Mouse (Mus musculus) neural tube, embryonic 15.5 days (tissue): Measurements from ENCODE around the gene Mmel1. TPM values are rescaled to one million over a fixed set of nuclear protein-coding genes. Genes with fewer than 3 reads are reported as not detected.

Experiments
- ATAC-seq: fragments of 200-750 bp; cut with Nextera tagmentation; 2 replicates; pipeline ENCODE4 v1.8.0; 2017; ENCODE audit warnings: mild to moderate bottlenecking, moderate TSS enrichment, moderate library complexity; ENCODE audit not compliant: low FRiP score
- H3K27ac ChIP-seq: fragments of 300-500 bp; sonication (generic); replicated peaks from 2 replicates; pipeline ENCODE4 v1.5.1; 2015; ENCODE audit warnings: mild to moderate bottlenecking, inconsistent platforms
- H3K27me3 ChIP-seq: fragments of 300-500 bp; sonication (generic); replicated peaks from 2 replicates; pipeline ENCODE4 v1.6.1; 2015; ENCODE audit warnings: inconsistent platforms
- H3K36me3 ChIP-seq: fragments of 300-500 bp; sonication (generic); 2 replicates; pipeline ENCODE4 v1.6.1; 2015; ENCODE audit warnings: inconsistent platforms
- H3K4me1 ChIP-seq: fragments of 300-500 bp; sonication (generic); 2 replicates; pipeline ENCODE4 v1.6.1; 2015; ENCODE audit warnings: inconsistent platforms
- H3K4me2 ChIP-seq: fragments of 300-500 bp; sonication (generic); 2 replicates; pipeline ENCODE4 v1.6.1; 2015; ENCODE audit warnings: inconsistent platforms, mild to moderate bottlenecking, moderate library complexity
- H3K4me3 ChIP-seq: fragments of 300-500 bp; sonication (generic); replicated peaks from 2 replicates; pipeline ENCODE4 v1.5.1; 2015; ENCODE audit warnings: mild to moderate bottlenecking, inconsistent platforms
- H3K9ac ChIP-seq: fragments of 300-500 bp; sonication (generic); replicated peaks from 2 replicates; pipeline ENCODE4 v1.6.1; 2015; ENCODE audit warnings: mild to moderate bottlenecking, inconsistent platforms
- H3K9me3 ChIP-seq: fragments of 300-500 bp; sonication (generic); replicated peaks from 2 replicates; pipeline ENCODE4 v1.6.1; 2016; ENCODE audit warnings: inconsistent platforms
- WGBS: fragments of 180-500 bp; shearing (Covaris S2); methylation state at CpG from one replicate; pipeline ENCODE4 v1.1.7; 2015; ENCODE audit warnings: mixed read lengths; 5-methylcytosine and 5-hydroxymethylcytosine counted together
- polyA plus RNA-seq: library from polyadenylated mRNA; unstranded; fragments of >200 nt; fragmentation: Nextera tagmentation; extraction: Ambion mirVana; gene quantifications from 2 replicates; pipeline ENCODE4 v1.2.1, GENCODE M21; 2015

Gene Mmel1
- polyA plus RNA-seq, 1 experiment from 2014 or later = 0.75 TPM

GRCm38 (mm10) chr4:154911644-154912043, 42.3 kb downstream of the Mmel1 start:
- Histone ChIP-seq H3K9ac (no peak overlapping the region), H3K4me2 (no peak overlapping the region), H3K27ac (no peak overlapping the region), H3K27me3 (no peaks in the 10 kb centered on the region), H3K4me3 (no peak overlapping the region), H3K9me3 (no peaks in the 10 kb centered on the region), H3K36me3 (no peaks in the 10 kb centered on the region), H3K4me1 (peaks cover 12% of the 10 kb centered on the region)
- WGBS = 79% methylated on average over 2 of the region's 2 CpGs
- no peak for ATAC-seq

GRCm38 (mm10) chr4:154913845-154914244, 44.5 kb downstream of the Mmel1 start:
- no peak overlapping the region for H3K4me2 ChIP-seq
- H3K4me1 ChIP-seq = peaks cover 8% of the 10 kb centered on the region
- H3K27ac ChIP-seq = no peak overlapping the region
- H3K9ac ChIP-seq = no peak overlapping the region
- no peak for ATAC-seq
- H3K4me3 ChIP-seq = no peak overlapping the region
- no peaks in the 10 kb centered on the region for H3K9me3 ChIP-seq
- H3K36me3 ChIP-seq = no peaks in the 10 kb centered on the region
- no peaks in the 10 kb centered on the region for H3K27me3 ChIP-seq
- 96% methylated on average over 3 of the region's 3 CpGs for WGBS

- no peak overlapping the region for H3K9ac ChIP-seq
- no peak overlapping the region for H3K4me2 ChIP-seq
- WGBS = 95% methylated on average over 4 of the region's 4 CpGs
- H3K36me3 ChIP-seq = no peaks in the 10 kb centered on the region
- H3K27me3 ChIP-seq = no peaks in the 10 kb centered on the region
- no peak overlapping the region for H3K4me3 ChIP-seq
- ATAC-seq = no peak
- peaks cover 8% of the 10 kb centered on the region for H3K4me1 ChIP-seq
- H3K9me3 ChIP-seq = no peaks in the 10 kb centered on the region
- H3K27ac ChIP-seq = no peak overlapping the region
These were observed 44.9 kb downstream of the Mmel1 start for GRCm38 (mm10) chr4:154914252-154914651.

- ATAC-seq = no peak
- H3K4me2 ChIP-seq = no peak overlapping the region
- WGBS = 78% methylated on average over 3 of the region's 3 CpGs
These were observed 45.3 kb downstream of the Mmel1 start for GRCm38 (mm10) chr4:154914707-154915106.

GRCm38 (mm10) chr4:154915286-154915685, 45.9 kb downstream of the Mmel1 start:
- no peak overlapping the region for H3K9ac ChIP-seq
- H3K4me1 ChIP-seq = peaks cover 8% of the 10 kb centered on the region
- H3K4me3 ChIP-seq = no peak overlapping the region
- no peaks in the 10 kb centered on the region for H3K27me3 ChIP-seq
- H3K9me3 ChIP-seq = no peaks in the 10 kb centered on the region
- no peak overlapping the region for H3K27ac ChIP-seq
- no peaks in the 10 kb centered on the region for H3K36me3 ChIP-seq
- WGBS = 87% methylated on average over 10 of the region's 10 CpGs
- no peak for ATAC-seq
- H3K4me2 ChIP-seq = no peak overlapping the region

More at GRCm38 (mm10) chr4:154914707-154915106, 45.3 kb downstream of the Mmel1 start:
- H3K4me3 ChIP-seq = no peak overlapping the region
- H3K36me3 ChIP-seq = no peaks in the 10 kb centered on the region
- H3K27me3 ChIP-seq = no peaks in the 10 kb centered on the region
- H3K4me1 ChIP-seq = peaks cover 8% of the 10 kb centered on the region
- no peak overlapping the region for H3K27ac ChIP-seq
- H3K9me3 ChIP-seq = no peaks in the 10 kb centered on the region
- H3K9ac ChIP-seq = no peak overlapping the region

- H3K9ac ChIP-seq = no peak overlapping the region
- H3K27me3 ChIP-seq = no peaks in the 10 kb centered on the region
- H3K36me3 ChIP-seq = no peaks in the 10 kb centered on the region
- H3K4me1 ChIP-seq = no peaks in the 10 kb centered on the region
- H3K4me2 ChIP-seq = no peak overlapping the region
- H3K4me3 ChIP-seq = no peak overlapping the region
- H3K9me3 ChIP-seq = no peaks in the 10 kb centered on the region
- no peak overlapping the region for H3K27ac ChIP-seq
- no peak for ATAC-seq
- 86% methylated on average over 4 of the region's 4 CpGs for WGBS
These were observed 47.3 kb downstream of the Mmel1 start for GRCm38 (mm10) chr4:154916662-154917061.

GRCm38 (mm10) chr4:154922291-154922690, 52.9 kb downstream of the Mmel1 start:
- H3K4me1 ChIP-seq = no peaks in the 10 kb centered on the region
- no peak overlapping the region for H3K27ac ChIP-seq
- no peak for ATAC-seq
- no peak overlapping the region for H3K4me3 ChIP-seq
- H3K9ac ChIP-seq = no peak overlapping the region
- no peaks in the 10 kb centered on the region for H3K9me3 ChIP-seq
- H3K27me3 ChIP-seq = no peaks in the 10 kb centered on the region
- 79% methylated on average over 4 of the region's 4 CpGs for WGBS
- H3K36me3 ChIP-seq = no peaks in the 10 kb centered on the region
- no peak overlapping the region for H3K4me2 ChIP-seq

- H3K4me1 ChIP-seq = no peaks in the 10 kb centered on the region
These were observed 53.5 kb downstream of the Mmel1 start for GRCm38 (mm10) chr4:154922931-154923330.

GRCm38 (mm10) chr4:154925413-154925812, 56.0 kb downstream of the Mmel1 start:
- Histone ChIP-seq H3K9me3 (no peaks in the 10 kb centered on the region), H3K27ac (no peak overlapping the region), H3K4me1 (no peaks in the 10 kb centered on the region), H3K4me2 (no peak overlapping the region), H3K4me3 (no peak overlapping the region), H3K27me3 (no peaks in the 10 kb centered on the region), H3K9ac (no peak overlapping the region), H3K36me3 (no peaks in the 10 kb centered on the region)
- 59% methylated on average over 4 of the region's 4 CpGs for WGBS
- no peak for ATAC-seq

More at GRCm38 (mm10) chr4:154922931-154923330, 53.5 kb downstream of the Mmel1 start:
- Histone ChIP-seq H3K27ac (no peak overlapping the region), H3K4me3 (no peak overlapping the region), H3K36me3 (no peaks in the 10 kb centered on the region), H3K4me2 (no peak overlapping the region), H3K27me3 (no peaks in the 10 kb centered on the region), H3K9me3 (no peaks in the 10 kb centered on the region), H3K9ac (no peak overlapping the region)
- no peak for ATAC-seq
- 90% methylated on average over 5 of the region's 5 CpGs for WGBS

GRCm38 (mm10) chr4:154926969-154927898, 57.8 kb downstream of the Mmel1 start:
- Histone ChIP-seq H3K4me3 (no peak overlapping the region), H3K9me3 (no peaks in the 10 kb centered on the region), H3K27me3 (no peaks in the 10 kb centered on the region), H3K4me2 (peak overlapping the region; percentile 13; the same call in 1 of the 2 replicates), H3K36me3 (no peaks in the 10 kb centered on the region), H3K27ac (no peak overlapping the region), H3K9ac (no peak overlapping the region), H3K4me1 (no peaks in the 10 kb centered on the region)
- ATAC-seq = no peak
- WGBS = 64% methylated on average over 9 of the region's 9 CpGs

GRCm38 (mm10) chr4:154927899-154928337, 58.5 kb downstream of the Mmel1 start:
- 72% methylated on average over 5 of the region's 5 CpGs for WGBS

More at GRCm38 (mm10) chr4:154927899-154928337, 58.5 kb downstream of the Mmel1 start:
- Histone ChIP-seq H3K36me3 (no peaks in the 10 kb centered on the region), H3K27ac (no peak overlapping the region), H3K4me2 (peak overlapping the region; percentile 13; the same call in 1 of the 2 replicates), H3K4me3 (no peak overlapping the region), H3K9me3 (no peaks in the 10 kb centered on the region), H3K9ac (no peak overlapping the region), H3K27me3 (no peaks in the 10 kb centered on the region), H3K4me1 (no peaks in the 10 kb centered on the region)
- no peak for ATAC-seq
